In genomic region chr7:45895931-45896516, GRCm38 (mm10) we compare ENCODE assay signal across 8 mouse cellular contexts. TPM values are rescaled to one million over a fixed set of nuclear protein-coding genes. Genes with fewer than 3 reads are reported as not detected.
DNase-seq lines count a peak whose midpoint lies in the region; ATAC-seq lines count a peak whose summit lies in the region.

No protein-coding gene starts in this region.

- 72% methylated on average over 6 of the region's 6 CpGs for WGBS in kidney, embryonic 15.5 days
- 74% methylated on average over 6 of the region's 6 CpGs for WGBS in embryonic facial prominence, embryonic 14.5 days
- WGBS in intestine, embryonic 15.5 days, result 76% methylated on average over 6 of the region's 6 CpGs
- WGBS in midbrain, embryonic 16.5 days, result 79% methylated on average over 6 of the region's 6 CpGs

- peaks cover 16% of the 10 kb centered on the region for H3K4me1 ChIP-seq in kidney, embryonic 15.5 days
- no peaks in the 10 kb centered on the region; the same call in 1 of the 2 replicates for H3K4me1 ChIP-seq in embryonic facial prominence, embryonic 14.5 days (ENCODE audit: control insufficient read depth, insufficient read depth, low read length)
- H3K4me1 ChIP-seq in intestine, embryonic 15.5 days (replicated peaks), result no peaks in the 10 kb centered on the region; the same call in 1 of the 2 replicates
- peaks cover 7% of the 10 kb centered on the region; the same call in 1 of the 2 replicates for H3K4me1 ChIP-seq in midbrain, embryonic 16.5 days (ENCODE audit: control insufficient read depth, insufficient read depth, low read length)

- intact Hi-C loops in gastrocnemius, postnatal 36 days (cut with DNase I), result no loop called here

- 0 out of 2 replicates have a peak overlapping the region, but pooled peaks have one; percentile 4 for H3K9ac ChIP-seq in kidney, embryonic 15.5 days
- no peak overlapping the region for H3K9ac ChIP-seq in embryonic facial prominence, embryonic 14.5 days (ENCODE audit: low read depth, low read length)
- peak overlapping the region; percentile 37; the same call in 1 of the 2 replicates for H3K9ac ChIP-seq in intestine, embryonic 15.5 days
- no peak overlapping the region for H3K9ac ChIP-seq in midbrain, embryonic 16.5 days (ENCODE audit: low read depth, low read length)

- no peaks in the 10 kb centered on the region for H3K9me3 ChIP-seq in kidney, embryonic 15.5 days (replicated peaks)
- H3K9me3 ChIP-seq in embryonic facial prominence, embryonic 14.5 days (ENCODE audit: control insufficient read depth, low read length), result no peaks in the 10 kb centered on the region
- no peaks in the 10 kb centered on the region for H3K9me3 ChIP-seq in intestine, embryonic 15.5 days
- no peaks in the 10 kb centered on the region for H3K9me3 ChIP-seq in midbrain, embryonic 16.5 days (replicated peaks; ENCODE audit: control insufficient read depth, low read length, poor library complexity, severe bottlenecking)

- DNase-seq in kidney, adult 11 months, result no peak
- no peak for DNase-seq in embryonic facial prominence, embryonic 14.5 days (ENCODE audit: low spot score)
- no peak for DNase-seq in cerebellum, adult 9-10 months
- no peak for DNase-seq in gastrocnemius, postnatal 36 days

- H3K4me2 ChIP-seq in kidney, embryonic 15.5 days, result peak overlapping the region; percentile 86
- peak overlapping the region; percentile 92 for H3K4me2 ChIP-seq in embryonic facial prominence, embryonic 14.5 days (ENCODE audit: low read depth, low read length)
- peak overlapping the region; percentile 66 for H3K4me2 ChIP-seq in intestine, embryonic 15.5 days (replicated peaks)
- peak overlapping the region; percentile 55 for H3K4me2 ChIP-seq in midbrain, embryonic 16.5 days (ENCODE audit: low read length)

- H3K27ac ChIP-seq in kidney, embryonic 15.5 days, result peak overlapping the region; percentile 61
- H3K27ac ChIP-seq in embryonic facial prominence, embryonic 14.5 days (replicated peaks; ENCODE audit: low read depth, low read length), result peak overlapping the region; percentile 50; the same call in 1 of the 2 replicates
- 0 out of 2 replicates have a peak overlapping the region, but pooled peaks have one; percentile 17 for H3K27ac ChIP-seq in intestine, embryonic 15.5 days
- no peak overlapping the region for H3K27ac ChIP-seq in midbrain, embryonic 16.5 days (ENCODE audit: low read length)

- ATAC-seq in kidney, embryonic 15.5 days (replicated peaks; ENCODE audit: low FRiP score), result peak; percentile 10
- no peak for ATAC-seq in embryonic facial prominence, embryonic 14.5 days (ENCODE audit: low read depth)
- peak; percentile 5; the same call in 1 of the 2 replicates for ATAC-seq in intestine, embryonic 15.5 days
- peak; percentile 41 for ATAC-seq in midbrain, embryonic 16.5 days
- ATAC-seq in monocyte, adult 5-6 weeks (replicated peaks; ENCODE audit: insufficient number of reproducible peaks, low FRiP score, low TSS enrichment, poor library complexity, severe bottlenecking), result no peak

- no peaks in the 10 kb centered on the region for H3K27me3 ChIP-seq in kidney, embryonic 15.5 days
- no peaks in the 10 kb centered on the region for H3K27me3 ChIP-seq in embryonic facial prominence, embryonic 14.5 days (replicated peaks; ENCODE audit: control insufficient read depth, insufficient read depth, low read length)
- H3K27me3 ChIP-seq in intestine, embryonic 15.5 days (replicated peaks), result no peaks in the 10 kb centered on the region
- H3K27me3 ChIP-seq in midbrain, embryonic 16.5 days (ENCODE audit: control insufficient read depth, insufficient read depth, low read depth, low read length), result no peaks in the 10 kb centered on the region

- H3K4me3 ChIP-seq in kidney, embryonic 15.5 days (replicated peaks), result peak overlapping the region; percentile 54
- H3K4me3 ChIP-seq in embryonic facial prominence, embryonic 14.5 days (ENCODE audit: low read depth, low read length), result peak overlapping the region; percentile 51
- H3K4me3 ChIP-seq in intestine, embryonic 15.5 days (replicated peaks), result peak overlapping the region; percentile 22; the same call in 1 of the 2 replicates
- H3K4me3 ChIP-seq in midbrain, embryonic 16.5 days (ENCODE audit: low read depth, low read length), result peak overlapping the region; percentile 57

- no peaks in the 10 kb centered on the region for H3K36me3 ChIP-seq in kidney, embryonic 15.5 days
- no peaks in the 10 kb centered on the region for H3K36me3 ChIP-seq in embryonic facial prominence, embryonic 14.5 days (ENCODE audit: control insufficient read depth, insufficient read depth, low read length)
- H3K36me3 ChIP-seq in intestine, embryonic 15.5 days, result no peaks in the 10 kb centered on the region
- no peaks in the 10 kb centered on the region for H3K36me3 ChIP-seq in midbrain, embryonic 16.5 days (ENCODE audit: control insufficient read depth, insufficient read depth, low read length)

RNA-seq across cellular contexts. Expression of gene Syngr4, which starts 0.5 kb away (rescaled TPM):
- 0.93 and 1.1 TPM in 2 replicates for polyA plus RNA-seq in kidney, embryonic 15.5 days (2015; fragmentation: Nextera tagmentation; extraction: Ambion mirVana)
- polyA plus RNA-seq in embryonic facial prominence, embryonic 14.5 days (2014; fragmentation: Nextera tagmentation; extraction: Ambion mirVana), result 0.68 and 0.87 TPM in 2 replicates
- 0.85 and 1.00 TPM in 2 replicates for polyA plus RNA-seq in intestine, embryonic 15.5 days (2015; fragmentation: Nextera tagmentation; extraction: Ambion mirVana)
- not detected in 2 replicates for polyA plus RNA-seq in midbrain, embryonic 16.5 days (2015; fragmentation: Nextera tagmentation; extraction: Ambion mirVana)
- total RNA-seq in gastrocnemius, postnatal 36 days (2021), result not detected
- not detected in 3 replicates for total RNA-seq in monocyte, adult 5-6 weeks (2017)

RNA-seq across cellular contexts. Expression of gene Tmem143, which starts 0.7 kb away (rescaled TPM):
- 6.2 and 6.5 TPM in 2 replicates for polyA plus RNA-seq in kidney, embryonic 15.5 days (2015; fragmentation: Nextera tagmentation; extraction: Ambion mirVana)
- polyA plus RNA-seq in embryonic facial prominence, embryonic 14.5 days (2014; fragmentation: Nextera tagmentation; extraction: Ambion mirVana), result 3.9 and 5.8 TPM in 2 replicates
- polyA plus RNA-seq in intestine, embryonic 15.5 days (2015; fragmentation: Nextera tagmentation; extraction: Ambion mirVana), result 5.8 and 7.0 TPM in 2 replicates
- polyA plus RNA-seq in midbrain, embryonic 16.5 days (2015; fragmentation: Nextera tagmentation; extraction: Ambion mirVana), result 6.3 and 6.9 TPM in 2 replicates
- total RNA-seq in gastrocnemius, postnatal 36 days (2021), result 10 to 100 TPM; 54.4 to 59.5 TPM
- total RNA-seq in monocyte, adult 5-6 weeks (2017), result 4.4 to 5.6 TPM (median 4.4 TPM) in 3 replicates

RNA-seq across cellular contexts. Expression of gene Grin2d, which starts 17.8 kb away (rescaled TPM):
- 0.42 and 0.47 TPM in 2 replicates for polyA plus RNA-seq in kidney, embryonic 15.5 days (2015; fragmentation: Nextera tagmentation; extraction: Ambion mirVana)
- 0.63 and 1.0 TPM in 2 replicates for polyA plus RNA-seq in embryonic facial prominence, embryonic 14.5 days (2014; fragmentation: Nextera tagmentation; extraction: Ambion mirVana)
- polyA plus RNA-seq in intestine, embryonic 15.5 days (2015; fragmentation: Nextera tagmentation; extraction: Ambion mirVana), result 0.49 and 0.51 TPM in 2 replicates
- 3.4 and 4.8 TPM in 2 replicates for polyA plus RNA-seq in midbrain, embryonic 16.5 days (2015; fragmentation: Nextera tagmentation; extraction: Ambion mirVana)
- total RNA-seq in gastrocnemius, postnatal 36 days (2021), result under 1 TPM; 0.22 to 0.23 TPM
- 0.10 TPM in 1 of 3 replicates, not detected in the others for total RNA-seq in monocyte, adult 5-6 weeks (2017)

RNA-seq across cellular contexts. Expression of gene Kdelr1, which starts 23.5 kb away (rescaled TPM):
- 83.8 and 89.1 TPM in 2 replicates for polyA plus RNA-seq in kidney, embryonic 15.5 days (2015; fragmentation: Nextera tagmentation; extraction: Ambion mirVana)
- polyA plus RNA-seq in embryonic facial prominence, embryonic 14.5 days (2014; fragmentation: Nextera tagmentation; extraction: Ambion mirVana), result 147 and 155 TPM in 2 replicates
- 70.8 and 74.5 TPM in 2 replicates for polyA plus RNA-seq in intestine, embryonic 15.5 days (2015; fragmentation: Nextera tagmentation; extraction: Ambion mirVana)
- polyA plus RNA-seq in midbrain, embryonic 16.5 days (2015; fragmentation: Nextera tagmentation; extraction: Ambion mirVana), result 52.2 and 55.0 TPM in 2 replicates
- total RNA-seq in gastrocnemius, postnatal 36 days (2021), result 10 to 100 TPM; 52.8 to 56.7 TPM
- 28.7 to 45.8 TPM (median 45.2 TPM) in 3 replicates for total RNA-seq in monocyte, adult 5-6 weeks (2017)

RNA-seq across cellular contexts. Expression of gene Emp3, which starts 25.2 kb away (rescaled TPM):
- 164 and 194 TPM in 2 replicates for polyA plus RNA-seq in kidney, embryonic 15.5 days (2015; fragmentation: Nextera tagmentation; extraction: Ambion mirVana)
- polyA plus RNA-seq in embryonic facial prominence, embryonic 14.5 days (2014; fragmentation: Nextera tagmentation; extraction: Ambion mirVana), result 298 and 316 TPM in 2 replicates
- 141 and 168 TPM in 2 replicates for polyA plus RNA-seq in intestine, embryonic 15.5 days (2015; fragmentation: Nextera tagmentation; extraction: Ambion mirVana)
- polyA plus RNA-seq in midbrain, embryonic 16.5 days (2015; fragmentation: Nextera tagmentation; extraction: Ambion mirVana), result 18.3 and 19.9 TPM in 2 replicates
- 10 to 100 TPM; 10.9 to 11.2 TPM for total RNA-seq in gastrocnemius, postnatal 36 days (2021)
- 293 to 405 TPM (median 376 TPM) in 3 replicates for total RNA-seq in monocyte, adult 5-6 weeks (2017)

Comparison
In these comparisons a context has a peak if more than half of its experiments do, and no peak if none do; other contexts are left out.
1. ATAC-seq: peak in kidney, embryonic 15.5 days (single experiment), intestine, embryonic 15.5 days (single experiment) and midbrain, embryonic 16.5 days (single experiment); none in embryonic facial prominence, embryonic 14.5 days (single experiment) and monocyte, adult 5-6 weeks (single experiment).
2. H3K9ac ChIP-seq: peak in kidney, embryonic 15.5 days (single experiment) and intestine, embryonic 15.5 days (single experiment); none in embryonic facial prominence, embryonic 14.5 days (single experiment) and midbrain, embryonic 16.5 days (single experiment).
3. Peak in every context shown above with its lines, with median percentiles within 50 percentile points of each other: H3K4me2 ChIP-seq and H3K4me3 ChIP-seq.